Mouse (Mus musculus) erythroblast, adult 5-6 weeks (primary cell): ENCODE data around the gene Pkd1l1. TPM values are rescaled to one million over a fixed set of nuclear protein-coding genes. Genes with fewer than 3 reads are reported as not detected.

Experiments
- ATAC-seq: replicated peaks from 2 replicates; pipeline ENCODE4 v1.8.0; 2016; ENCODE audit warnings: moderate number of reproducible peaks, mild to moderate bottlenecking, moderate TSS enrichment, inconsistent platforms; ENCODE audit not compliant: poor library complexity, low FRiP score, severe bottlenecking
- total RNA-seq, 2 experiments: library from RNA; stranded (forward) in 1 of 2; stranded (reverse) in 1 of 2; fragments of 150-400 nt in 1 of 2; fragments of 200-764, 138-1000 nt in 1 of 2; gene quantifications; 2 replicates each; pipeline versions ENCODE4 v1.2.3 to v1.2.4; 2015 to 2017; ENCODE audit warnings: low replicate concordance in 2 of 2

Pkd1l1 gene
- total RNA-seq, 2 experiments from 2014 or later: 0.77 to 3.5 TPM

- no peak for ATAC-seq
Measured at GRCm38 (mm10) chr11:8948871-8949270, 24.2 kb downstream of the Pkd1l1 start.

- ATAC-seq: no peak
Measured at GRCm38 (mm10) chr11:8944114-8944513, 29.0 kb downstream of the Pkd1l1 start.

- no peak for ATAC-seq
Measured at GRCm38 (mm10) chr11:8942446-8942845, 30.6 kb downstream of the Pkd1l1 start.

GRCm38 (mm10) chr11:8936431-8937110 is 36.5 kb downstream of the Pkd1l1 start:
- ATAC-seq: no peak

- no peak for ATAC-seq
Measured at GRCm38 (mm10) chr11:8916081-8916671, 56.9 kb downstream of the Pkd1l1 start.

- ATAC-seq: no peak
Measured at GRCm38 (mm10) chr11:8882793-8883192, 90.3 kb downstream of the Pkd1l1 start.

- ATAC-seq: no peak
Measured at GRCm38 (mm10) chr11:8881521-8881920, 91.5 kb downstream of the Pkd1l1 start.

- no peak for ATAC-seq
Measured at GRCm38 (mm10) chr11:8870115-8870514, 103.0 kb downstream of the Pkd1l1 start.

- no peak for ATAC-seq
Measured at GRCm38 (mm10) chr11:8866021-8866420, 107.0 kb downstream of the Pkd1l1 start.

GRCm38 (mm10) chr11:8863955-8864675 is 109.0 kb downstream of the Pkd1l1 start:
- no peak for ATAC-seq

- no peak for ATAC-seq
Measured at GRCm38 (mm10) chr11:8862426-8862825, 110.6 kb downstream of the Pkd1l1 start.

GRCm38 (mm10) chr11:8861978-8862377 is 111.1 kb downstream of the Pkd1l1 start:
- no peak for ATAC-seq

- ATAC-seq: no peak
Measured at GRCm38 (mm10) chr11:8860878-8861277, 112.2 kb downstream of the Pkd1l1 start.

GRCm38 (mm10) chr11:8859868-8860267 is 113.2 kb downstream of the Pkd1l1 start:
- ATAC-seq: no peak

- no peak for ATAC-seq
Measured at GRCm38 (mm10) chr11:8859041-8859440, 114.0 kb downstream of the Pkd1l1 start.

GRCm38 (mm10) chr11:8856125-8856524 is 116.9 kb downstream of the Pkd1l1 start:
- ATAC-seq: no peak

- ATAC-seq: no peak
Measured at GRCm38 (mm10) chr11:8848049-8848448, 125.0 kb downstream of the Pkd1l1 start.

- no peak for ATAC-seq
Measured at GRCm38 (mm10) chr11:8847627-8848026, 125.4 kb downstream of the Pkd1l1 start.

GRCm38 (mm10) chr11:8836176-8836575 is 136.9 kb downstream of the Pkd1l1 start:
- no peak for ATAC-seq

GRCm38 (mm10) chr11:8834121-8834520 is 138.9 kb downstream of the Pkd1l1 start:
- ATAC-seq: no peak

GRCm38 (mm10) chr11:8830551-8830950 is 142.5 kb downstream of the Pkd1l1 start:
- no peak for ATAC-seq
